Mouse (Mus musculus) adipocyte (in vitro differentiated cells): ENCODE data around the gene Olfr1051.
"Not testable (repeated sequence)": the region's sequence is repeated elsewhere in the genome, so short reads cannot be mapped to it uniquely, and the experiment has no call there.

Source experiments
- DNase-seq: peaks from one replicate; pipeline ENCODE4 v3.0.0-alpha.2; 2016; ENCODE audit warnings: low spot score

Gene Olfr1051

GRCm38 (mm10) chr2:86278988-86279387, at the start of gene Olfr1051:
Gene Olfr1051 (minus strand): TSS chr2:86279088.
- not testable (repeated sequence) for DNase-seq

GRCm38 (mm10) chr2:86315184-86315583, 36.3 kb upstream of the Olfr1051 start, which contains the start of gene Olfr1053:
Gene Olfr1053 (minus strand): TSS chr2:86315284.
- DNase-seq, result no peak

GRCm38 (mm10) chr2:86292155-86292554, 13.3 kb upstream of the Olfr1051 start, which contains the start of gene Olfr1052:
Gene Olfr1052 (plus strand): TSS chr2:86292455.
- DNase-seq, result no peak

- DNase-seq, result not testable (repeated sequence)
Observed at GRCm38 (mm10) chr2:86258228-86258627, 20.7 kb downstream of the Olfr1051 start, which contains the start of gene Olfr1049. Gene Olfr1049 (minus strand): TSS chr2:86258328.

GRCm38 (mm10) chr2:86240189-86240588, 38.7 kb downstream of the Olfr1051 start, which contains the start of gene Olfr1048:
Gene Olfr1048 (minus strand): TSS chr2:86240289.
- no peak for DNase-seq

- DNase-seq, result no peak
Observed at GRCm38 (mm10) chr2:86231301-86231700, 47.6 kb downstream of the Olfr1051 start, which contains the start of gene Olfr1047. Gene Olfr1047 (minus strand): TSS chr2:86231401.
